Mouse (Mus musculus): ENCODE measurements around the gene Dcpp1.

GRCm38 (mm10) chr17:23876741-23877140 is 3.9 kb upstream of the Dcpp1 start:
- TF ChIP-seq POLR2A (IDR thresholded peaks at IDR 0.05; ENCODE audit: insufficient read depth, low read length), result no peak
- no peak for TF ChIP-seq CTCF (IDR thresholded peaks at IDR 0.05; ENCODE audit: low read depth, low read length)

Data from ES-Bruce4 (cell line).